In genomic region chr17:50795445-50796095, GRCm38 (mm10) we compare ENCODE assay signal across 9 mouse cellular contexts.
DNase-seq lines count a peak whose midpoint lies in the region; ATAC-seq lines count a peak whose summit lies in the region.
"Had no signal": no experiment of that assay in that cellular context is flagged by ENCODE, and none has a peak within 500 bp of the region (broad histone marks: within the 10 kb centered on the region; RNA-seq: fewer than 3 reads in every experiment).

No protein-coding gene starts in this region.

- no peaks in the 10 kb centered on the region for H3K36me3 ChIP-seq in limb, embryonic 10.5 days
- H3K36me3 ChIP-seq in midbrain, embryonic 16.5 days (ENCODE audit: control insufficient read depth, insufficient read depth, low read length) = no peaks in the 10 kb centered on the region
- H3K36me3 ChIP-seq in splenic B cell, adult 2 months (ENCODE audit: control insufficient read depth, insufficient read depth, low read length, poor library complexity, severe bottlenecking) = no peaks in the 10 kb centered on the region
- H3K36me3 ChIP-seq: embryonic facial prominence, embryonic 13.5 days had no signal

- no peak overlapping the region for H3K4me2 ChIP-seq in midbrain, embryonic 16.5 days (ENCODE audit: low read length)
- H3K4me2 ChIP-seq: embryonic facial prominence, embryonic 13.5 days had no signal

- no peak overlapping the region for H3K9ac ChIP-seq in midbrain, embryonic 16.5 days (ENCODE audit: low read depth, low read length)
- H3K9ac ChIP-seq: embryonic facial prominence, embryonic 13.5 days had no signal

- WGBS in limb, embryonic 10.5 days = 75% methylated on average over 6 of the region's 6 CpGs
- 73% methylated on average over 6 of the region's 6 CpGs for WGBS in midbrain, embryonic 16.5 days

- no peak overlapping the region for H3K4me3 ChIP-seq in limb, embryonic 10.5 days
- H3K4me3 ChIP-seq in midbrain, embryonic 16.5 days (ENCODE audit: low read depth, low read length) = no peak overlapping the region
- H3K4me3 ChIP-seq: embryonic facial prominence, embryonic 13.5 days had no signal

- no peak overlapping the region for H3K27ac ChIP-seq in limb, embryonic 10.5 days
- H3K27ac ChIP-seq in midbrain, embryonic 16.5 days (ENCODE audit: low read length) = no peak overlapping the region
- H3K27ac ChIP-seq: embryonic facial prominence, embryonic 13.5 days had no signal

- ATAC-seq in activated CD4-positive, CD25-positive, alpha-beta regulatory T cell, adult 4 months = peak; percentile 91
- peak; percentile 99 for ATAC-seq in granulocyte monocyte progenitor cell, adult 5-6 weeks (replicated peaks; ENCODE audit: poor library complexity, severe bottlenecking)
- ATAC-seq in midbrain, embryonic 16.5 days = peak; percentile 92

- H3K9me3 ChIP-seq in limb, embryonic 10.5 days (replicated peaks) = no peaks in the 10 kb centered on the region
- no peaks in the 10 kb centered on the region for H3K9me3 ChIP-seq in midbrain, embryonic 16.5 days (replicated peaks; ENCODE audit: control insufficient read depth, low read length, poor library complexity, severe bottlenecking)
- H3K9me3 ChIP-seq: embryonic facial prominence, embryonic 13.5 days had no signal

- no peaks in the 10 kb centered on the region for H3K27me3 ChIP-seq in limb, embryonic 10.5 days (ENCODE audit: low read depth, poor library complexity, severe bottlenecking)
- no peaks in the 10 kb centered on the region for H3K27me3 ChIP-seq in midbrain, embryonic 16.5 days (ENCODE audit: control insufficient read depth, insufficient read depth, low read depth, low read length)
- no peaks in the 10 kb centered on the region for H3K27me3 ChIP-seq in splenic B cell, adult 2 months (ENCODE audit: control insufficient read depth, insufficient read depth, low read length, poor library complexity, severe bottlenecking)
- H3K27me3 ChIP-seq: embryonic facial prominence, embryonic 13.5 days had no signal

- peaks cover 3% of the 10 kb centered on the region; the same call in 1 of the 2 replicates for H3K4me1 ChIP-seq in limb, embryonic 10.5 days
- no peaks in the 10 kb centered on the region for H3K4me1 ChIP-seq in midbrain, embryonic 16.5 days (ENCODE audit: control insufficient read depth, insufficient read depth, low read length)
- H3K4me1 ChIP-seq: embryonic facial prominence, embryonic 13.5 days had no signal

- peak; percentile 64 for DNase-seq in A20 (ENCODE audit: low read depth, low spot score)
- peak; percentile 85 for DNase-seq in embryo, embryonic 10 days (ENCODE audit: low spot score)
- peak; percentile 16 for DNase-seq in kidney, adult 11 months
- DNase-seq in limb, embryonic 10.5 days (ENCODE audit: low spot score) = peak; percentile 59
- peak; percentile 80 for DNase-seq in splenic B cell, adult 2 months (ENCODE audit: low read depth, low spot score)

Comparison
In these comparisons a context has a peak if more than half of its experiments do, and no peak if none do; other contexts are left out.
1. DNase-seq: peak in every context shown above with its lines; median percentile 85 in embryo, embryonic 10 days; 80 in splenic B cell, adult 2 months; 64 in A20; 59 in limb, embryonic 10.5 days; 16 in kidney, adult 11 months.